Mouse (Mus musculus) cerebellum, adult 2 months (tissue): Measurements from ENCODE around the gene Fnip2.

Experiments
- CTCF ChIP-seq: fragments of 200-500 bp; IDR thresholded peaks from 2 replicates; pipeline ENCODE4 v1.5.1; 2011; ENCODE audit warnings: low read depth, mild to moderate bottlenecking, control low read depth, low read length, moderate library complexity, borderline replicate concordance; ENCODE audit not compliant: insufficient read depth
- POLR2A ChIP-seq: fragments of 200-500 bp; IDR thresholded peaks from 2 replicates; pipeline ENCODE4 v1.6.1; 2011; ENCODE audit warnings: low read length, control low read depth, borderline replicate concordance; ENCODE audit not compliant: insufficient read depth

DNA sequence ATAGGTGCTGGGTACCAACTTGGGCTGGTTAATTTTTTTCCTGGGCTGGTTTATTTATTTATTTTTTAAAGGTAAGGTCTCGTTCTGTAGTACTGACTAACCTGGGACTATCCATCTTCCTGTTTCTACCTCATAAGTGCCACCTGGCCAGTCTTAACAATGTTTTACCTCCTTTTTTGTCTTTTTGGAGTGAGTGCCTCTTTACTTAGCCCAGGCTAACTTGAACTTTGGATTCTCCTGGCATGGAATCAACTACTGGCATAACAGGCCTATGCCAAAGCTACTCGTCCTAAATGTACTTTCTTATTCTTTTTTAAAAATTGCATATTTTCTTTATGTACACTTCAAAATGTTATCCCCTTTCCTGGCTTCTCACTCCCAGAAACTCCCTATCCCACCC is 22.1 kb upstream of the Fnip2 start:
- TF ChIP-seq CTCF: no peak
- TF ChIP-seq POLR2A: no peak
